Mouse (Mus musculus) left cerebral cortex, postnatal 36 days (tissue): ENCODE data around the gene B3galt4. TPM values are rescaled to one million over a fixed set of nuclear protein-coding genes. Genes with fewer than 3 reads are reported as not detected.

Experiments
- DNase-seq, 2 experiments: peaks; one replicate each; pipeline ENCODE4 v3.0.0; 2021 to 2022; ENCODE audit warnings: low spot score in 2 of 2, mixed read lengths in 1 of 2
- intact Hi-C: fragments of 180-260 bp; cut with DNase I; formaldehyde crosslinking; loops from one replicate; pipeline ENCODE4 v1.15.1; 2025
- total RNA-seq, 2 experiments: library from RNA; stranded (reverse); gene quantifications; 2 replicates each; pipeline ENCODE4 v1.2.3; 2021

Gene B3galt4
- total RNA-seq, 2 experiments from 2014 or later: 5.5 to 6.7 TPM

- intact Hi-C loops: loop anchor here (10.0 kb wide), 1 partner anchor 915 kb away; no protein-coding TSS in a partner anchor
- DNase-seq: peak; percentile 93 to 95
Measured at GRCm38 (mm10) chr17:33929371-33930279, 21.7 kb downstream of the B3galt4 start, which contains the start of gene Rgl2. Gene Rgl2, plus strand, starts transcription at chr17:33929543.

GRCm38 (mm10) chr17:33928251-33928947 is 22.9 kb downstream of the B3galt4 start:
- intact Hi-C loops: no loop called here
- DNase-seq: no peak

GRCm38 (mm10) chr17:33926207-33926932 is 24.9 kb downstream of the B3galt4 start:
- intact Hi-C loops: no loop called here

GRCm38 (mm10) chr17:33925406-33926116 is 25.7 kb downstream of the B3galt4 start:
- intact Hi-C loops: no loop called here
- DNase-seq: no peak

More at GRCm38 (mm10) chr17:33926207-33926932, 24.9 kb downstream of the B3galt4 start:
- DNase-seq: no peak

- no peak for DNase-seq
- intact Hi-C loops: no loop called here
Measured at GRCm38 (mm10) chr17:33924577-33925283, 26.6 kb downstream of the B3galt4 start.

GRCm38 (mm10) chr17:33921361-33921760 is 29.9 kb downstream of the B3galt4 start:
- intact Hi-C loops: loop anchor here (2.0 kb wide), 1 partner anchor 25 kb away; no protein-coding TSS in a partner anchor
- DNase-seq: no peak

- intact Hi-C loops: loop anchor here (2.0 kb wide), 1 partner anchor 24 kb away; no protein-coding TSS in a partner anchor
- DNase-seq: peak; percentile 68 to 74
Measured at GRCm38 (mm10) chr17:33920282-33921097, 30.8 kb downstream of the B3galt4 start.

GRCm38 (mm10) chr17:33919351-33920281 is 31.7 kb downstream of the B3galt4 start:
- DNase-seq: peak; percentile 39 to 47
- intact Hi-C loops: loop anchor here (2.0 kb wide), 1 partner anchor 23 kb away; no protein-coding TSS in a partner anchor

- intact Hi-C loops: no loop called here
- DNase-seq: no peak
Measured at GRCm38 (mm10) chr17:33918293-33919203, 32.7 kb downstream of the B3galt4 start.

GRCm38 (mm10) chr17:33917656-33918292 is 33.5 kb downstream of the B3galt4 start:
- intact Hi-C loops: no loop called here
- no peak for DNase-seq

- no peak for DNase-seq
- intact Hi-C loops: no loop called here
Measured at GRCm38 (mm10) chr17:33916847-33917655, 34.2 kb downstream of the B3galt4 start.

GRCm38 (mm10) chr17:33916294-33916693 is 35.0 kb downstream of the B3galt4 start:
- intact Hi-C loops: no loop called here
- DNase-seq: no peak

- intact Hi-C loops: no loop called here
- peak; percentile 98 for DNase-seq
Measured at GRCm38 (mm10) chr17:33915671-33916250, 35.5 kb downstream of the B3galt4 start, which contains the start of the genes Tapbp and Zbtb22. Gene Tapbp, plus strand, starts transcription at chr17:33915899. Gene Zbtb22, plus strand, starts transcription at chr17:33915904.

- intact Hi-C loops: no loop called here
- DNase-seq: no peak
Measured at GRCm38 (mm10) chr17:33914969-33915391, 36.3 kb downstream of the B3galt4 start.
